Mouse (Mus musculus): ENCODE measurements around the gene Trim63. TPM values are rescaled to one million over a fixed set of nuclear protein-coding genes. Genes with fewer than 3 reads are reported as not detected.

Gene Trim63
- polyA plus RNA-seq, 2 experiments = 0.07 TPM; not detected in 1

- Histone ChIP-seq H3K4me1 (replicated peaks; ENCODE audit: control insufficient read depth in 2 of 2, insufficient read depth in 2 of 2, low read length in 1 of 2) (no peaks in the 10 kb centered on the region), H3K9me3 (ENCODE audit: control insufficient read depth, low read length) (no peaks in the 10 kb centered on the region), H3K4me3 (ENCODE audit: insufficient read depth in 1 of 2, low read depth in 2 of 2, low read length in 2 of 2) (no peak overlapping the region), H3K27ac (no peak overlapping the region), H3K9ac (replicated peaks) (no peak overlapping the region), H3K4me2 (ENCODE audit: low read depth) (no peak overlapping the region), H3K36me3 (replicated peaks; ENCODE audit: control insufficient read depth, insufficient read depth, low read depth) (no peaks in the 10 kb centered on the region), H3K27me3 (ENCODE audit: control insufficient read depth, insufficient read depth, low read length) (no peaks in the 10 kb centered on the region)
- no peak for ATAC-seq (ENCODE audit: insufficient read depth)
- 55% methylated on average over 9 of the region's 9 CpGs for WGBS (ENCODE audit: insufficient replicate concordance)
- TF ChIP-seq EP300 (IDR thresholded peaks at IDR 0.05; ENCODE audit: low read depth) (no peak), CTCF (IDR thresholded peaks at IDR 0.05; ENCODE audit: low read depth) (no peak)
- DNase-seq (ENCODE audit: low read depth in 3 of 3, low spot score in 3 of 3) = no peak
Measured at GRCm38 (mm10) chr4:134362124-134362523, 47.2 kb downstream of the Trim63 start.

GRCm38 (mm10) chr4:134362586-134362985 is 47.7 kb downstream of the Trim63 start:
- H3K4me2 ChIP-seq (ENCODE audit: low read depth) = no peak overlapping the region
- no peak overlapping the region for H3K9ac ChIP-seq (replicated peaks)
- H3K9me3 ChIP-seq (ENCODE audit: control insufficient read depth, low read length) = no peaks in the 10 kb centered on the region
- TF ChIP-seq EP300 (IDR thresholded peaks at IDR 0.05; ENCODE audit: low read depth) (no peak), CTCF (IDR thresholded peaks at IDR 0.05; ENCODE audit: low read depth) (no peak)
- H3K4me1 ChIP-seq (replicated peaks; ENCODE audit: control insufficient read depth in 2 of 2, insufficient read depth in 2 of 2, low read length in 1 of 2) = no peaks in the 10 kb centered on the region
- no peak overlapping the region for H3K4me3 ChIP-seq (ENCODE audit: insufficient read depth in 1 of 2, low read depth in 2 of 2, low read length in 2 of 2)
- ATAC-seq (ENCODE audit: insufficient read depth) (no peak), DNase-seq (ENCODE audit: low read depth in 3 of 3, low spot score in 3 of 3) (no peak)
- no peaks in the 10 kb centered on the region for H3K27me3 ChIP-seq (ENCODE audit: control insufficient read depth, insufficient read depth, low read length)
- no peaks in the 10 kb centered on the region for H3K36me3 ChIP-seq (replicated peaks; ENCODE audit: control insufficient read depth, insufficient read depth, low read depth)
- H3K27ac ChIP-seq = no peak overlapping the region
- 5% methylated on average over 9 of the region's 9 CpGs for WGBS (ENCODE audit: insufficient replicate concordance)

GRCm38 (mm10) chr4:134365280-134365679 is 50.4 kb downstream of the Trim63 start:
- no peak overlapping the region for H3K27ac ChIP-seq
- H3K4me1 ChIP-seq (replicated peaks; ENCODE audit: control insufficient read depth in 2 of 2, insufficient read depth in 2 of 2, low read length in 1 of 2) = no peaks in the 10 kb centered on the region
- 19% methylated on average over 5 of the region's 5 CpGs for WGBS (ENCODE audit: insufficient replicate concordance)
- TF ChIP-seq EP300 (IDR thresholded peaks at IDR 0.05; ENCODE audit: low read depth) = no peak
- TF ChIP-seq CTCF (IDR thresholded peaks at IDR 0.05; ENCODE audit: low read depth) = no peak
- ATAC-seq (ENCODE audit: insufficient read depth) (no peak), DNase-seq (ENCODE audit: low read depth in 3 of 3, low spot score in 3 of 3) (no peak)
- no peaks in the 10 kb centered on the region for H3K9me3 ChIP-seq (ENCODE audit: control insufficient read depth, low read length)
- H3K9ac ChIP-seq (replicated peaks) = no peak overlapping the region
- H3K4me3 ChIP-seq (ENCODE audit: insufficient read depth in 1 of 2, low read depth in 2 of 2, low read length in 2 of 2) = no peak overlapping the region
- H3K36me3 ChIP-seq (replicated peaks; ENCODE audit: control insufficient read depth, insufficient read depth, low read depth) = no peaks in the 10 kb centered on the region
- peaks cover 1% of the 10 kb centered on the region for H3K27me3 ChIP-seq (ENCODE audit: control insufficient read depth, insufficient read depth, low read length)
- H3K4me2 ChIP-seq (ENCODE audit: low read depth) = no peak overlapping the region

GRCm38 (mm10) chr4:134370649-134371221 is 55.8 kb downstream of the Trim63 start:
- no peak for DNase-seq (ENCODE audit: low read depth in 3 of 3, low spot score in 3 of 3)
- Histone ChIP-seq H3K4me2 (ENCODE audit: low read depth) (no peak overlapping the region), H3K36me3 (replicated peaks; ENCODE audit: control insufficient read depth, insufficient read depth, low read depth) (no peaks in the 10 kb centered on the region), H3K27me3 (ENCODE audit: control insufficient read depth, insufficient read depth, low read length) (peaks cover 26% of the 10 kb centered on the region), H3K9me3 (ENCODE audit: control insufficient read depth, low read length) (no peaks in the 10 kb centered on the region), H3K9ac (replicated peaks) (no peak overlapping the region), H3K4me1 (replicated peaks; ENCODE audit: control insufficient read depth in 2 of 2, insufficient read depth in 2 of 2, low read length in 1 of 2) (no peaks in the 10 kb centered on the region), H3K4me3 (ENCODE audit: insufficient read depth in 1 of 2, low read depth in 2 of 2, low read length in 2 of 2) (no peak overlapping the region), H3K27ac (no peak overlapping the region)
- no peak for ATAC-seq (ENCODE audit: insufficient read depth)
- TF ChIP-seq CTCF (IDR thresholded peaks at IDR 0.05; ENCODE audit: low read depth) = no peak
- no peak for TF ChIP-seq EP300 (IDR thresholded peaks at IDR 0.05; ENCODE audit: low read depth)
- WGBS (ENCODE audit: insufficient replicate concordance) = 3% methylated on average over 18 of the region's 18 CpGs

- Histone ChIP-seq H3K9me3 (ENCODE audit: control insufficient read depth, low read length) (no peaks in the 10 kb centered on the region), H3K9ac (replicated peaks) (no peak overlapping the region), H3K36me3 (replicated peaks; ENCODE audit: control insufficient read depth, insufficient read depth, low read depth) (no peaks in the 10 kb centered on the region), H3K27me3 (ENCODE audit: control insufficient read depth, insufficient read depth, low read length) (peaks cover 26% of the 10 kb centered on the region), H3K4me2 (ENCODE audit: low read depth) (peak overlapping the region; percentile 52; the same call in 1 of the 2 replicates), H3K4me3 (ENCODE audit: insufficient read depth in 1 of 2, low read depth in 2 of 2, low read length in 2 of 2) (no peak overlapping the region), H3K4me1 (replicated peaks; ENCODE audit: control insufficient read depth in 2 of 2, insufficient read depth in 2 of 2, low read length in 1 of 2) (no peaks in the 10 kb centered on the region), H3K27ac (no peak overlapping the region)
- TF ChIP-seq CTCF (IDR thresholded peaks at IDR 0.05; ENCODE audit: low read depth) = no peak
- TF ChIP-seq EP300 (IDR thresholded peaks at IDR 0.05; ENCODE audit: low read depth) = no peak
- DNase-seq (ENCODE audit: low read depth in 3 of 3, low spot score in 3 of 3) (no peak), ATAC-seq (ENCODE audit: insufficient read depth) (no peak)
- 1% methylated on average over 17 of the region's 17 CpGs for WGBS (ENCODE audit: insufficient replicate concordance)
Measured at GRCm38 (mm10) chr4:134371316-134371855, 56.5 kb downstream of the Trim63 start.
